Mouse (Mus musculus) testis, adult 2 months (tissue): ENCODE results near the gene Hoxa11. TPM values are rescaled to one million over a fixed set of nuclear protein-coding genes. Genes with fewer than 3 reads are reported as not detected.

Experiments
- H3K27ac ChIP-seq: fragments of 200-500 bp; 2 replicates; pipeline ENCODE4 v1.5.1; 2012; ENCODE audit warnings: low read depth, low read length; ENCODE audit not compliant: control insufficient read depth, insufficient read depth
- H3K27me3 ChIP-seq: fragments of 200-500 bp; 2 replicates; pipeline ENCODE4 v1.6.1; 2012; ENCODE audit warnings: mild to moderate bottlenecking, low read length, moderate library complexity; ENCODE audit not compliant: control insufficient read depth, insufficient read depth
- H3K36me3 ChIP-seq: fragments of 200-500 bp; 2 replicates; pipeline ENCODE4 v1.6.1; 2012; ENCODE audit warnings: mild to moderate bottlenecking, low read length; ENCODE audit not compliant: control insufficient read depth, insufficient read depth
- H3K4me1 ChIP-seq: fragments of 200-500 bp; 2 replicates; pipeline ENCODE4 v1.6.1; 2012; ENCODE audit warnings: low read length; ENCODE audit not compliant: control insufficient read depth, insufficient read depth
- H3K4me3 ChIP-seq: fragments of 200-500 bp; 2 replicates; pipeline ENCODE4 v1.5.1; 2012; ENCODE audit warnings: low read depth, mild to moderate bottlenecking, low read length, moderate library complexity, mixed read lengths; ENCODE audit not compliant: control insufficient read depth
- CTCF ChIP-seq: fragments of 200-500 bp; IDR thresholded peaks from 2 replicates; pipeline ENCODE4 v1.5.1; 2012; ENCODE audit warnings: low read depth, mild to moderate bottlenecking, inconsistent platforms, low read length, moderate library complexity; ENCODE audit not compliant: control insufficient read depth, insufficient read depth, insufficient replicate concordance
- POLR2A ChIP-seq: fragments of 200-500 bp; IDR thresholded peaks from 2 replicates; pipeline ENCODE4 v1.6.1; 2012; ENCODE audit warnings: low read depth, mild to moderate bottlenecking, inconsistent platforms, low read length, moderate library complexity; ENCODE audit not compliant: control insufficient read depth
- polyA plus RNA-seq: library from polyadenylated mRNA; depleted of rRNA; stranded (reverse); fragments of >200 nt; gene quantifications from 2 replicates; pipeline ENCODE4 v1.2.3, GENCODE M21; 2012

The Hoxa11 gene
- polyA plus RNA-seq, 1 experiment = not detected

DNA sequence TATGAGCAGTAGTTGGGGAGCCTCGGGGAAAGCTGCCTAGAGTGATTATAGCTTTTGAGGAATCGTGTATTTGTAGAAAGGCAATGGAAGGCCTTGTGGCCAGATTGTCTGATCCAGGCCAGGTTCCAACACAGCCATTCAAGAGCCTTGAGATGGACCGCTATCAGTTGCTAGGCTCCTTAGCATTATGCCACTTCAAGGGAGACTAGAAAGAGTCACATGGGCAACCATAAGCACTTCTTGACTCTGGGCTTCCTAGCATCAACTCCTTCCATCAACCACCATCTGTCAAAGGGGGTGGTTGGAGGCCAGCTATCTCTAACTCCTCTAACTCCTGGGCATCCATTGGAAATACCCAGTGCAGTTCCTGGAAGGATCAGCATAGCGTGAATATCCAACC is 4.2 kb upstream of the Hoxa11 start:
- Histone ChIP-seq H3K27me3 (peaks cover 26% of the 10 kb centered on the region), H3K4me3 (no peak overlapping the region), H3K27ac (no peak overlapping the region), H3K4me1 (peaks cover 15% of the 10 kb centered on the region), H3K36me3 (no peaks in the 10 kb centered on the region)
- TF ChIP-seq CTCF = no peak
- no peak for TF ChIP-seq POLR2A

DNA sequence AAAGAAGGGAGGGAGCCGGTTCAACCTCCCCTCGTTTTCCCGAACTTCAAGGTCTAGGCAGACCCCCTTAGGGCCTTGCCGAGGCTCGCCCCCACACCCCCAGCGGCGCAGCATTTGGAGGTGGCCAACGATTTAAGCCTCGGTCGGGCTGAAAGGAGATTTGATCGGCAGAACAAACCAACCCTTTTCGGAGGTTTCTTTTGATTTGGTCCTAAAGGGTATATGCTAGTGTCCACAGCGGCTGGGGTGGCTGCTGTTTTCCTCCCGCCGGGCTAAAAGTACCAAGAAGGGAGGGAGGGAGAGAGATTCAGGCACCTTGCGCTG is 3.8 kb upstream of the Hoxa11 start:
- H3K36me3 ChIP-seq = no peaks in the 10 kb centered on the region
- no peak overlapping the region for H3K27ac ChIP-seq
- H3K27me3 ChIP-seq = peaks cover 28% of the 10 kb centered on the region
- no peak overlapping the region for H3K4me3 ChIP-seq
- peaks cover 15% of the 10 kb centered on the region for H3K4me1 ChIP-seq
- TF ChIP-seq POLR2A (no peak), CTCF (no peak)

DNA sequence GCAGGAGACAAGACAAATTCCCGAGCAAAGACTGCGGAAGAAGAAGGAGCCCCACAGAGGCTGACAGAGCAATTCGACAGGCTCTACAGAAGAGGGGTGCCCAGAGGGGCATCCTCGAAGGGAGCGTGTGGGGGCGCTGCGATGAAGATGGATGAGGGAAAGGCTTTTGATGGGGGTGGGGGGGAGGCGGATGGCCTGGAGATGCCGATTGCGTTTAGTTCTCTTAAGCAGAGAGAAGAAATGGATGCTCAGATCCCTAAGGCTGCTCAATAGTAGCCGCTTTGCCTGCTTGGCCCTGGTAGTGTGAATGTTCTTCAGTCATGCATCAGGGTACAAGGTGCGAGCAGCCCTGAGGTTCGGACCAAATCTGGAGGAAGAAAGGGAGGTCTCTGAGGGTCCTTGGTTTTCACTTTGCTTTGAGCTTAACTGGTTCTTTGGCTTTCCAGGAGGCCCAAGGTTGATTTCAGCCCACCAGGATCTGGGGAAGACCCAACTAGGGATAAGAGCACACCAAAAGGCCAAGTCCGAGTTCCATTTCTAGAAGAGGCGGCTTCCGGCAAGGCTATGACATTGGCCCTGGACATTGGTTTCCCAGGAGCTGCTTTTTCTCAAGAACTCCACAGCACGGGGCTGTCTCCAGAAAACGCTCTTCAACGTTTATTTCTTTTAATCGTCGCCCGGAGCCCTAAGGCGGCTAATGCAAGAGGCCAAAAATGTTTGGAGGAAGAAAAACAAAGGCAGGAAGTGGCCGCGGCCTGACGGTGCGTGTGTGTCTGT is 3.2 kb upstream of the Hoxa11 start:
- Histone ChIP-seq H3K4me3 (no peak overlapping the region), H3K27me3 (peaks cover 30% of the 10 kb centered on the region), H3K4me1 (peaks cover 17% of the 10 kb centered on the region), H3K27ac (no peak overlapping the region), H3K36me3 (no peaks in the 10 kb centered on the region)
- TF ChIP-seq CTCF = no peak
- no peak for TF ChIP-seq POLR2A

DNA sequence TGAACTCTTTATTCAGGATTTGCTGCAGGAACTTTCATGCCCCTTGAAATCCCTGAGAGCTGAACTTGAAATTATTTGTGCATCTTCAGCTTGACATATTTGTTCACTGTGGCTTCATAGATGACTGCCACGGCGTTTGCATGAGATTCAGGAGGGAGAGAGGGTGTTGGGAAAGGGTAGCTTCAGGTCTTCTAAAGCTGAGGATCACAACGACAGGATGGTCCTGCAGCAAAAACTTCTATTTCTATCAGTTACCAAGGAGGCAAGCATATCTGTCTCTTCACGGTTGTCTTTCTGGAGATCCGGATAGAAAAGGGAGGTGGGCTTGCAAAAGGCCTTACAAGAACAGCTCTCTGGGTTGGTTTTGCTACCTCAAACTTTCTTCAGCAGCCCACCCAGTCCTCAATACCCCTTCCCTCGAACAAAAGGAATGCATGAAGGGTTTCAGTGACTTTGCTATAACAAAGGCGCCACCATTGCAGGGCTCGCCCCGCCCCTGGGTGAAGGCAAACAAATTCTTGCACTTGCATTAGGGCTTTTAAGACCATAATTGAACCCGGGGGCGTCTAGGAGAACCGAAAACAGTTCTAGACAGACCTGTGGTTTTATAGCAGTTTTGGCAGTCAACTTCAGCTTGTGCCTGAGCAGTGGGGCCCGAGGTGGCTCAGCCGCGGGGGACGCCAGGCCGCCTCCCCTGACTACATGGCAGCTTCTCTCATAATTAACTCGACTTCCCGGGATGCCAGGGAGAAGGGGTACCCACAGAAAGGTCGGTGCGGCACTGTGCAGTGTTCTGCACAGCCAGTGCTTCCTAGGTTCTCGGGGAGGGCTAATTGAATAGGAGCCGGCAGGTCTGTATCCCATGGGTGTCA is 2.4 kb upstream of the Hoxa11 start:
- Histone ChIP-seq H3K27me3 (peaks cover 32% of the 10 kb centered on the region), H3K36me3 (no peaks in the 10 kb centered on the region), H3K27ac (no peak overlapping the region), H3K4me1 (peaks cover 13% of the 10 kb centered on the region), H3K4me3 (no peak overlapping the region)
- TF ChIP-seq CTCF (no peak), POLR2A (no peak)

DNA sequence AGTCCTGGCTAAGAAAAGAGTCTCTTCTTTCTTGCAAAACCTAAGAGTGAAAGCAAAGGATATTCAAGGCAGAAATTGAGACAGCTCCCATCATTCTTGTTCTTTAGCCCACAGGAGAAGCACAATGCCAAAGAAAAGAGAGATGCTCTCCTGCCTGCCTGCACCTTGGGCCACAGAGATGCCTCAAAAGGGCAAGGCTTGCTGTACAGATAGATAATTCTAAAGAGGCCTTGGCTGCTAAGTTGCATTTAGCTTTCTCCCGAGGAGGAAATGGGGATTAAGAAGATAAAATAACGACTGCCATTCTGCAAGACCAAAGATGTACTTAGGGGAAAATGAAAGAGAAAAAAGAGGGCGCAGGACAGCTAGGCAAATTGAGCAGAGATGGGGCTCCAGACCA is 1.3 kb upstream of the Hoxa11 start:
- Histone ChIP-seq H3K4me3 (no peak overlapping the region), H3K27ac (no peak overlapping the region), H3K4me1 (peaks cover 8% of the 10 kb centered on the region; the same call in 1 of the 2 replicates), H3K36me3 (no peaks in the 10 kb centered on the region), H3K27me3 (peaks cover 27% of the 10 kb centered on the region)
- TF ChIP-seq POLR2A (no peak), CTCF (no peak)

DNA sequence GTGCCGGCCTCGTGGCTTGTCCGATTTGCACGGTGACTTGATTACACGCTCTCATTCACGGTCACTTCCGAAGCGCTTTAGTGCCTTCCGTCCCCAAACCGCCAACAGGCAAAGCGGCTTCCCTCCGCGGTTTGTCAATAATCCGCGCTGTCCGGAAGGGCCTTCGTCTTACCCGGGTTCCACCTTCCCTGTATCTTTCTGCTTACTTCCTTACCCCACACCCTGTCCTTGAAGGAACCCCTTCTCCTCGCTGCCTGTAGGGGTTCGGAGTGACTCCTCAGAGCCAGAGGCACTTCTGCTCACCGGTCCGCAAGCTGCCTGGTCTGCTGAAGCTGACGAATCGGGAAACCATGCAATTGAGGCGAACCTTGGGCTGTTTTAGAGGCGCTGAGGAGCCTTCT is 793 bp upstream of the Hoxa11 start:
- Histone ChIP-seq H3K27me3 (peaks cover 27% of the 10 kb centered on the region), H3K36me3 (no peaks in the 10 kb centered on the region), H3K4me1 (peaks cover 8% of the 10 kb centered on the region; the same call in 1 of the 2 replicates), H3K4me3 (no peak overlapping the region), H3K27ac (no peak overlapping the region)
- TF ChIP-seq CTCF (no peak), POLR2A (no peak)

DNA sequence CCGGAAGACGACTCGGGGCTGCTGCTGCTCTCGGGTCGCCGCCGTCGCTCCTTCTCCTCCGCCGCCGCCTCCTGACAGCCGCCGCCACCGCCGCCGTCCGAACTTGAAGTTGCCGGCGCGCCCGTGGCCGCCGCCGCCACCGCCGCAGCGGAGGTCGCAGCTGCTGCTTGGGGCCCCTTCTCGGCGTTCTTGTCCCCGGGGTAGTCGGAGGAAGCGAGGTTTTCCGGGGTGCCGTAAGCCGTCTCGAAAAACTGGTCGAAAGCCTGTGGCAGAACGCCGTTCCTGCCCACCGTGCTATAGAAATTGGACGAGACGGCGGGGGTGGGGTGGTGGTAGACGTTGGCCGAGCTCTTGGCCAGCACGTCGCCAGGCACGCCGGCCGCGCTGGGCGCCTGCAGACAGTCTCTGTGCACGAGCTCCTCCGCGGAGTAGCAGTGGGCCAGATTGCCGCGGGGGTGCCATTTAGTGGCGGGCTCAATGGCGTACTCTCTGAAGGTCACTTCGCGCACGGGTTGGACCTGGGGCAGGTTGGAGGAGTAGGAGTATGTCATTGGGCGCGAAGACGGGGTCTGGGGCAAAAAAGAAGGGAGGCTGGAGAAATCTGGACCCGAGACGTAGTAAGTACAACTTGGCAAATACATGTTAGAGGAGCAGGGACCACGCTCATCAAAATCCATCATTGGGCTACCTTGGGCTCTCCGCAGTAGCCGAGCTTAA is 412 bp downstream of the Hoxa11 start:
- H3K4me3 ChIP-seq = no peak overlapping the region; the same call in 1 of the 2 replicates
- peaks cover 27% of the 10 kb centered on the region for H3K27me3 ChIP-seq
- no peak overlapping the region for H3K27ac ChIP-seq
- TF ChIP-seq CTCF (no peak), POLR2A (no peak)
- H3K4me1 ChIP-seq = peaks cover 8% of the 10 kb centered on the region; the same call in 1 of the 2 replicates
- no peaks in the 10 kb centered on the region for H3K36me3 ChIP-seq
